Mouse (Mus musculus): Measurements from ENCODE around the gene Dnajc4.
"Not testable (repeated sequence)": the region's sequence is repeated elsewhere in the genome, so short reads cannot be mapped to it uniquely, and the experiment has no call there.

Dnajc4 gene

DNA sequence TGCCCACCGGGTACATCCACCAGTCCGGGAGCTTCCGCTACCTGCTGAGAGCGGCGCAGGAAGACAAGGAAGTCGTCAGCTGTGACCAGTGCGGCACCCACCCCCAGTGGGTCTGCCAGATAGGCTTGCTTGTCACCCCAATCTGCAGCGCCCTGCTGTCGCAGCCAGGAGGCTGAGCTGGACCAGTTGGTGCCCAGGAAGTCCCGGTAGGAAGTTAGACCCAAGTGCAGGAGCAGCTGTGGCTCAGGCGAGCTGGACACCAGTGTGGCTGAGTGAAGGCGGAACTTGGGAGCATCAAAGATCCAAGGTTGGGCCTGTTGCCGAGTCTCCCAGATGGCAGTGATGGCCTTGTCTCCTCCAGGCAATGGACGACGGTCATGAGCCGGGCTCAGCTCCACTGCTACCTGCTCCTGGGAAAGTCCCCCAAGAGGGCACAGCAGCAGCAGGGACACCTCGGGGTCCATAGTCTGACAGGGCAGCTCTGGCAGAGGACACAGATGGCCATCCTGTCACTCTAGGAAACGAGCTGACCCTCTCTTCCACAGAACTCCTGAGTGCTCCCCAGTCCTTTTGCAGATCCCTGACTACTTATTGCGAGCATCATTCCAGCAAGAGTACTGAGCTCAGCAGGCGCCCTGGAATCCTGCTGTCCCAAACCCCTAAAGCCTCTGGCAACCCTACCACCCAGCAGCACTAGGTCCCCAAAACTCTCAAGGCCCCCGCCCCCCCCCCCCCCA lies 3.1 kb upstream of the Dnajc4 start:
- DNase-seq (ENCODE audit: low read depth in 2 of 2, low spot score in 2 of 2): no peak

DNA sequence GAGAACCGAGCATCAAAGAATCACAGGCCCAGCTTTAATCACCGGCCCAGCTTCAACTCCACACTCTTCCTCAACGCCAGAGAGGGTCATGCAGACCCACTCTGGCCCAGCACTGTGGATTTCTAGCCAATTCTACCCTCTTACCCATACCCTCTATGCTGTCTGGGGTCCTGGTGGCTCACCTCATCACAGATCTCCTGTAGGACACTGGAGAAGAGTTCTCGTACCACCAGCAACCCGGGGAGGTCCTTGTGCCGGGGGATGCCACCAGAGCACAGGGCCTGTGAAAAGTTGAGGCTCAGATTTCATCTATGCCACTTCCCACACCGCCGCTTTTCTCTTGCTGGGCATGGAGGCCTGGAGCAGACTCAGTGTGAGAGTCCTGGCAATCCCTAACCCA lies 2.1 kb upstream of the Dnajc4 start:
- no peak for DNase-seq (ENCODE audit: low read depth in 2 of 2, low spot score in 2 of 2)

DNA sequence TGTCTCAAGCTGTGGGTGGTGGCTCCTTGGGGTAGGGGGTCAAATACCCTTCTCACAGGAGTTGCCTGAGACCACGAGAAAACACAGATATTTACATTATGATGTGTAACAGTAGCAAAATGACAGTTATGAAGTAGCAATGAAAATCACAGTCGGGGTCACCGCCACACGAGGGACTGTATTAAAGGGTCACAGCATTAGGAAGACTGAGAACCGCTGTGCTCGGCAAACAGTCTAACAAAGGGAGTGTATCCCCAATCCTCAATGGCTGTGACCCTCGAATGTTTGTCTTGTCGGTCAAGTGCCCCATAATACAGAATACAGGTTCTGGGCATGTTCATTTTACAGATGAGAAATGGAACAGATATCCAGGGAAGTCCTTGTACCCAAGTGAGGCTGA lies 1.6 kb upstream of the Dnajc4 start:
- no peak for DNase-seq (ENCODE audit: low read depth in 2 of 2, low spot score in 2 of 2)

DNA sequence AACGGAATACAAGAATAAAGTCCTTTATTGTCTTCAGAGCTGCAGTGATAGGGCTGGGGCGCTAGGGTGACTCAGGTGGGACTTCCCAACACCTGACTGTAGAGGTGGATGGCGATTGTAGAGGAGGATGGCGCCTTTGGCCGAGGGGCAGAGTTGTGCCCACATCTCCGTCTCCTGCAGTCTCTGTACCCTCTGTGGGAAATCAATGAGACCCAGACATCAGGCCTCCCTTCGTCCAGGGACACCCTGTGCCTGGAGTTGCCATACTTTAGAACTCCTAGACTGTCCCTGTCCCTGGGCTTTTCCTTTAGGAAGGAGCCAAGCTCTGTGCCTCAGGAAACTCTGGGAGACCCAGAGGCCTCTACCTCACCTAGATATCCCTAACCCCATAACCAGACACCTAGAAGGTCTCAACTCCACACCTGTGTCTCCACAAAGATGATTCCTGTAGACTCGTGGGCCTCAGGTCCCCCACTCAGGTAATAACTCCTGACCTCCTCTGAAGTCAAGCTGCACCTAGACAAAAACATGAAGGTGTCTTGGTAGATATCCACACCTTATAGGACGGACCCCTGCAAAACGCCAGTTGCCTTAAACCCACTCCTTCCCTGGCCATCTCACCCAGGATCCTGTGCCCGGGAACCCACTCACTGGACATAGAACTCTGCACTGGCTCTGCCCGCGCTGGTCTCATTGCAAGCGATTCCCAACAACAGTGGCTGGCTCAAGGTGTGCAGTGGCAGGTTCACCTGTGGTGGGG lies 819 bp upstream of the Dnajc4 start:
- DNase-seq (ENCODE audit: low read depth in 2 of 2, low spot score in 2 of 2): no peak

DNA sequence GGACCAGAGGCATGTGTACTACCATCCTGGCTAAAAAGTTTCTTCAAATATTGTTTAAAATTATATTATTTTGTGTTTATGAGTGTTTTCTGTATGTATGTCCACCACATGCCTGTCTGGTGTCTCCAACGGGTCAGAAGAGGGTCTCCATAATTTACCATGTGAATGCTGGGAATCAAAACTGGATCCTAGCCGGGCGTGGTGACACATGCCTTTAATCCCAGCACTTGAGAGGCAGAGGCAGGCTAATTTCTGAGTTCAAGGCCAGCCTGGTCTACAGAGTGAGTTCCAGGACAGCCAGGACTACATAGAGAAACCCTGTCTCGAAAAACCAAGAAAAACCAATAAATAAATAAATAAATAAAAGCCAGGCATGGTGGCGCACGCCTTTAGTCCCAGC lies 1.2 kb downstream of the Dnajc4 start:
- DNase-seq (ENCODE audit: low read depth in 2 of 2, low spot score in 2 of 2): not testable (repeated sequence)

DNA sequence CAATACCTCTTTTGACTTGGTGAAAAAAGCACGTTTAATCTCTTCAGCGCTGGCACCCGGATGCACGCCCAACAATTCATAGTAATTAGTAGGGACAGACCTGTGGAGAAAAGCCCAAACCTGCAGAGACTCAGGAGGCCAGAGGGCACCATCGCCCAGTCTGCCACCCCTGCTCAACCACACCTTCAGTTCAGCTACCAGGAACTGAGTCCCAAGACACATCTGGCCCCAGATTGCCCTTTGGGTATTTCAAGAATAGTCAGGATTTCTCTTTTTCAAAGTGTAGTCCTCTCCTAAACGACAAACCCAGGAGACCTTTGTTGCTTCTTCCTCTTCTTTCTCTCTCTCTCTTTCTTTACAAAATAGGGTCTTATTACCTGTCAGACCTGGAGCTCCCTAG lies 1.7 kb downstream of the Dnajc4 start:
- DNase-seq (ENCODE audit: low read depth in 2 of 2, low spot score in 2 of 2): no peak

DNA sequence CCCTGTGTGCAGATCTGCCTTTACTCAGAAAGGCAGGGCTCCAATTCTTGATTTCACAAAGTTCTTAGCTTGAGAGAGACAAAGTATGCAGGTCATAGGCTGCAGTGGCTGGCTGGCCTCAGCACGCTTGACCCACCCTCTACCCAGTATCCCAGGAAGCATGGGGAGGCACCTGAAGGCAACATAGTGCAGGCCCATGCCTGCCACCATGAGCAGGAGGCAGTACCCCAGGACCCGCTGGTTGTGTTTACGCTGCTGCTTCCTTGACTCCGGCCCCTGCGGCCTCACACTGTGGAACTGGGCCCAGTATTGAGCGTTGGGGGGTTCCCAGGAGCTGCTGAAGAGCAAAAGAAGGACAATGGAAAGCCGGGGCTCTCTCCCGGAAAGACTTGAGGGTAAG lies 3.1 kb downstream of the Dnajc4 start:
- no peak for DNase-seq (ENCODE audit: low read depth in 2 of 2, low spot score in 2 of 2)

DNA sequence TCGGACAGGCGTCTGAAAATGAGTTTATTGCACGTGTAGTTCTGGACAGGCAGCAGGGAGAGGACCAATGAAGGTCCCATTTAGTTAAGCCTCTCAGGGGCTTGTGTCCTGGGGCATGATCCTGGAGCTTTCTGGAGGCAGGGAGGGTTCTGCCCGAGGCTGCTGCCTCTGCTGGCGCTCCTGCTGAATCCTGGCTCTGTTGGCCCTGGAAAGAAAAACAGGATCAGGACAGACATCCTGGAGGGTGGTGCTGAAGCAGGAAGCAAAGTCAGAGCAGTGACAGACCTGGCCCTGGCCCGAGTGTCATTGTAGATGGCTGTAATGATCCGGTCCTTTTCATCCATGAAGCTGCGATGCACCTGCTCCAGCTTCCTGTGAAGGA lies 4.5 kb downstream of the Dnajc4 start:
- no peak for DNase-seq (ENCODE audit: low read depth in 2 of 2, low spot score in 2 of 2)

DNA sequence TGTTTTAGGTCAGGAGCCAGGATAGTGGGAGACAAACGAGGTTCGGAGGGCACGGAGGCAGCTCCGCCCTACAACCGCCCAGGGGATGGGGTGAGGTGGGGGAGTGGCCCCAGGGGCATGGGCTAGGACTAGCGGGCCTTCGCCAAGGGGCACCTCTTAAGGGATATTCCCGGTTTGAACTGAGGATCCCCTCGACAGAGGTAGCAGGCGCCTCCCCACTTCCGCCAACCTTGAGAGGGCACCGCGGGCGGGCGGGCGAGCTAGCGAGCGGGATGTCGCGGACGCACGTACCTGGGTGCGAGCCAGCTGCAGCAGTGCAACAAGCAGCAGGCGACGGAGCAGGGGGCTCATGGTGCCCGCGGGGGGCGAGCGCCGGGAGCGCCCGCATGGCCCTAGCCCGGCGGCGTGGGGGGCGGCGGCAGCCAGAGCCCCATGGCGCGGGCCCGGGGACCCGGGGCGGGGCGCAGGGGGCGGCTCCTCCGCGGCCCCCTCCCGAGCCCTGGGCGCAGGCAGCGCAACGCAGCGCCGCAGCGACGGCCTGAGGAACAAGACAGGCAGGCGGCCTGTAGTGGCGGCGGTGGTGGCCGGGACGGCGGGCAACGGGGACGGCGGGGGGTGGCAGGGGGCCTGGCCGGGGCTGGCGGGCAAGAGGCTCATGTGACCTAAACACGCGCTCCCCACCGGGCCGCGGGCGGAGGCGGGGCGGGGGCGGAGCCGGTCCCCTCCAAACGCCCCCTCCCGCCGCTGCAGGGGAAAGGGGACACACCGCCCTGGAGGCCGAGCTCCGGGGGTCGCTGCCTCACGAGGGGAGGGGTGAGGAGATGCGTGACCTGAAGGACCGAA lies 5.1 kb downstream of the Dnajc4 start, which contains the start of gene Vegfb:
Vegfb (minus strand) TSS at position 591 of the 843 bp plus-strand sequence.
- DNase-seq (ENCODE audit: low read depth in 2 of 2, low spot score in 2 of 2): peak in 1 of 2 experiments; percentile 44

DNA sequence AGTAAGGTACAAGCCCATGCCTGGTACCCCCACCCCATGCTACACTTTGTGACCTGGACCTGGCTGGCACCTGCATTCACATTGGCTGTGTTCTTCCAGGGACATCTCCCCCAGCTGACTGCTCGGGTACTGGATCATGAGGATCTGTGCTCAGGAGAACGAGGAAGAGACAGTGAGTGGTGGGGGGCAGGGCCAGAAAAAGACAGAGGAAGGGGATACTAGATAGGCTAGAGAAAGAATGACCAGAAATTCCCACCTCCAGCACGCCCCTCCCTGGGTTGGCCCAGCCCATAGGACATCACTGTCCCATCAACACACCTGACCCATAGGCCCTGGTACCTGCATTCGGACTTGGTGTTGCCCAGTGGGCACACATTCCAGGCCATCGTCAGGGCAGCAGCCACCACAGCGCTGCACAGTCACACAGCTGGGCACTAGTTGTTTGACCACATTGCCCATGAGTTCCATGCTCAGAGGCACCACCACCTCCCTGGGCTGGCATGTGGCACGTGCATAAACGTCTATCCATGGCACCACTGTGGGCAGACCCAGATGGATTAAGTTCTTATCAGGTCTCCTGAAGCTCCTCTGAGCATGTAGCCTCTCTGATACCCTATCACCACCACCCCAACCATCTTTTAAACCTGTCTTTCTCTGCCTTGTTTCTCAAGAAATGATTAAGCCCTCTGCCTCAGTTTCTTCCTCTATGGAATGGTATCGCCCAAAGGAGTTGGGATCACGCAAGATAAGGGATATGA lies 6.2 kb downstream of the Dnajc4 start:
- no peak for DNase-seq (ENCODE audit: low read depth in 2 of 2, low spot score in 2 of 2)

DNA sequence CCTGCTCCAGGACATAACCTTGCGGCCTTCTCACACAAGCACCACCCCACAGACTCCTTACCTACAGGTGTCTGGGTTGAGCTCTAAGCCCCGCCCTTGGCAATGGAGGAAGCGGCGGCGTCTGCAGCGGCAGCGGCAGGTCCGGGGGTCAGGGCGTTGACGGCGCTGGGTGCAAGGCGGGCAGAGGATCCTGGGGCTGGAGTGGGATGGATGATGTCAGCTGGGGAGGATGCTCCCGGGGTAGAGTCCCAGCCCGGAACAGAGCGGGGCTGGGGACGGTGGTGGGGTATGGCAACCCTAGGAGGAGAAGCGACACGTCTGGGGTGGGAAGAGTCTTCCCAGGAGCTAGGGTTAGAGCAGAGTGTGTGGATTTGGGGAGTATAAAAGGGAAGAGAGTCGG lies 7.1 kb downstream of the Dnajc4 start:
- DNase-seq (ENCODE audit: low read depth in 2 of 2, low spot score in 2 of 2): no peak

DNA sequence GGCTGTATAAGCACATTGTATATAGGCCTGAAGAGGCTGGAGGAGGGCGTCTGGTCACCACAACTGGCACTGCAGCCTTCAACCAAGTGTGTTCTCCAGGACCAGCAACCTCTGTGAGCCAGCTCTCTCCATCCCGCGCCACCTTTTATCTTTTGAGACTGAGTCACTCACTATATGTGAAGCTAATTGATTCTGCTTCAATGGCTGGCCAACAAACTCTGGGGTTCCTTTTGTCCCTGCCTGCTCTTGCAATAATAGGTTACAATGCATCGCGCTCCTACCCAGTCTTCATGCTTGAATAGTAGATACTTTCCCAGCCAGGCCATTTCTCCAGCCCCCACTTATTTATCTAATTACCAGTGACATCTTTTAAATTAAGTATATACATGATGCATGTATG lies 8.8 kb downstream of the Dnajc4 start:
- DNase-seq (ENCODE audit: low read depth in 2 of 2, low spot score in 2 of 2): no peak

DNA sequence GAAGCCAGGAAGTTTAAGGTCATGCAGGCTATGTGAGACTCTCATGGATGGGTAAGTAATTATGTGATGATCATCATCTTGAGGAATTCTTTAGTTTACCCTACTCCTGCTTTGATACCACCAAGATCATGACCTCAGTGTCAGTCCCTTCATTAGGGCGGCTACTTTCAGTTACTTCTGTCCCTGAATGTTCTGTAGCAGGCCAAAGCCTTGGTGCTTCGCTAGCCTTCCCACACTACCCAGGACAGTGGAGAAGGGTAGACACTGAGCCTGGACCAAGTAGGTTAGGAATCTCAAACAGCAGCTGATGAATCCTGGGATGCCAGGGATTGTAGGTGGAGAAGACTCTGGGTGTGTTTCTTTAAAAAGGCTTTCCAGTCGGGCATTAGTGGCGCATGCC lies 10.9 kb downstream of the Dnajc4 start:
- no peak for DNase-seq (ENCODE audit: low read depth in 2 of 2, low spot score in 2 of 2)

DNA sequence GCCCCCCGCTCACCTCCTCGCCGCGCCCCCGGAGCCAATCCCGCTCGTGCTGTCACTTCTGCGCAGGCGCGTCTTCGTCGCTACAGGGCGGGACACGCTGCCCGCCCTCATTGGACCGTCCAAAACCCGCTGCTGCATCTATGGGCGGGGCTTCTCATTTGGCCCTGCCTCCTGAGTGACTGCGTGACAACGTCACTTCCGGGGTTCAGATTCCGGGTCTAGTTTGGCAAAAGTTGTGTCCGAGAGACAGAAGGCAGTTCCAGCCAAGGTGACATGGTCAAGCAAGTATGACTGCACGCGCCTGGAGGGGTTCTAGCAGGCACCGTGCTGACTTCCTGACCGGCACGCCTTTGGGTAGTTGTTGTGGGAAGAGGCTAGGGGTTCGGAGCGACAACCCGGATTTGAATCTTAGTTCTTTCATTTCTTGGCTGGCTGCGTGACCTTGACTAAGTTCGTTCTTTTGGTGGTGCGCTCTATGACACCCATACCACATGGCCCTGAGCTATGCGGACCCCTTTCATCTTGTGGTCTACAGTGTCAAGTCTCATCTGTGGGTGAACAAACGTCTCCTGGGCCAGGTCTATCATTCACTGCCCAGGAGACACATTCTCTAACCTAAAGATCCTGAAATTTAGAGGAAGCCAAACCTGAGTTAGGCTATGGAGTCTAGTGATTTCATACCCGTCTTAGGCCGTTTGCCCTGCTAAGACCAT lies 11.8 kb downstream of the Dnajc4 start, which contains the start of gene Fkbp2:
Fkbp2 (minus strand) TSS at position 121 of the 713 bp plus-strand sequence.
- peak; percentile 98 for DNase-seq (ENCODE audit: low read depth in 2 of 2, low spot score in 2 of 2)

DNA sequence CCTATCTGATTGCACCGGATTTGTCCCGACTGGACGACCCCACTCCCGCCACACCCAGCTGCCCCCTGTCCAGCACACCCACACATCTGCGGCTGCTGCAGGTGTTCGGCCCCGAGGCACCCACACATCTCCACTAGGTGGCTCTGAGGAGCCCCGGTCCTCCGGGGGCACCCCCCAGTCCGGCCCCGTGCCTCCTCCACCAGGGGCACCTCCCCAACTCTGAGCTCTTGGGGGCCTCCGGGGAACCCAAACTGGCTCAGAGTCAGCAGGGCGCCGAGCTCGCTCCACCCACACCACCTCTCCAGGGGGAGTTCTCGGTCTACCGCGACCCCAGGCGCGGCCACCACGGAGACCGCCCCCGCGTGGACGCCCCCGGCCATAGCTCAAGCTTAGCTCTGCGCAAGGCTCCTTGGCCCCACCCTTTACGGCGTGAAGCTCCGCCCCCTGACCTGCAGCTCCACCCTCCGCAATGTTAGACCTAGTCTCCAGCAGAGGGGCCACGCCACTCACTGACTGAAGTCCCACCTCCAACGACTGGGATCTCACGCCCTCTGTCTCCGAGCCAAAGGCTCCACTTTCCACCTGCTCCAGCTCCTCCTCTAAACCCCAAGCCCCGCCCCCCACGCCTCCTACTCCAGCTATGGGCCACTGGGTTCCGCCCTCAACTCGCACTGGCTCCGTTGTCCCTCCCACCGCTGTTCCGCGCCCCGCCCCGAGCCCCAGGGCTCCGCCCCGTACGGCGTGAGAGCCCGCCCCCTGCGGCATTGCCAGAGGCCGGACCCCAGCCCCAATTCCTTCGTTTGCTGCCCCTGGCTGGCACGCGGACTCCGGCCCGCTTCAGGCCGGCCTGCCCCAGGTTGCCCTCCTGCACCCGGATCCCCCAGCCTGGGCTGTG lies 12.6 kb downstream of the Dnajc4 start:
- DNase-seq (ENCODE audit: low read depth in 2 of 2, low spot score in 2 of 2): peak; percentile 99 to 100

DNA sequence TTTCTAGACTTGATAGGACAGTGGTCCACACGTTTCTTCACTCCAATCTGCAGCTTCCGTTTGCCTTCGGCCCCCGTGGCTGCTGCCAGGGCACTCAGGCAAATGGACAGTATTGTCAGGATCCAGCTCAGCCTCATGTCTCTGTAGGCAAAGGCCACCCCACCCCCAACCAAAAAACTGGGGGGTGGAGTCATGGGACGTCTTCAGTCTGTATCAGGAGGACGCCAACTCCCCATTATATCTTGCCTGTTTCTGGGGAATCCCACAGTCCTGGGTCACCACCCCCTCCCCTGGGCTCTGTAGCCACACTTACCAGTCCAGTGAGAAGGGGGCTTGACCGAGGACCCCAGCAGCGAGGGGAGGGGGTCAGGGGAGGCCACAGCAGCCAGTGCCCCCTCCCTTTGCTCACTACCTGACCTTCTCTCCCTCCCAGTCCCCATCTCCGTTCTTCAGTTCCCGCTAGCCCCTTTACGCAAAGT lies 13.3 kb downstream of the Dnajc4 start:
- no peak for DNase-seq (ENCODE audit: low read depth in 2 of 2, low spot score in 2 of 2)

DNA sequence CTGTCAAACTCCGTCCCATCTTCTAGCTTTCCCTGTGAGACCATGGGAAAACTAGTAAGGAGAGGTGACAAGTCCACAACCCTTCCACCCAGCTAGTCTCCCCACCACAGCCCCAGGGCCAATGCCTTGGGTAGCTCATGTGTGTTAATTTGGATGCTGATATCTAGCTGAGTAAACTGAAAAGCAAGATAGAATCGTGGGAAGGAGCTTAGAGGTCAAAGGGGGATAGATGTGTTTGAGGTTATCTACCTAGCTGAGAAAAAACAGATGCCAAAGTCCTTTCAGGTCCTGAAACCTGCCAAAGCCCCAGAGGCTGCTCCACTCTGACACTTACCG lies 13.8 kb downstream of the Dnajc4 start:
- DNase-seq (ENCODE audit: low read depth in 2 of 2, low spot score in 2 of 2): no peak

DNA sequence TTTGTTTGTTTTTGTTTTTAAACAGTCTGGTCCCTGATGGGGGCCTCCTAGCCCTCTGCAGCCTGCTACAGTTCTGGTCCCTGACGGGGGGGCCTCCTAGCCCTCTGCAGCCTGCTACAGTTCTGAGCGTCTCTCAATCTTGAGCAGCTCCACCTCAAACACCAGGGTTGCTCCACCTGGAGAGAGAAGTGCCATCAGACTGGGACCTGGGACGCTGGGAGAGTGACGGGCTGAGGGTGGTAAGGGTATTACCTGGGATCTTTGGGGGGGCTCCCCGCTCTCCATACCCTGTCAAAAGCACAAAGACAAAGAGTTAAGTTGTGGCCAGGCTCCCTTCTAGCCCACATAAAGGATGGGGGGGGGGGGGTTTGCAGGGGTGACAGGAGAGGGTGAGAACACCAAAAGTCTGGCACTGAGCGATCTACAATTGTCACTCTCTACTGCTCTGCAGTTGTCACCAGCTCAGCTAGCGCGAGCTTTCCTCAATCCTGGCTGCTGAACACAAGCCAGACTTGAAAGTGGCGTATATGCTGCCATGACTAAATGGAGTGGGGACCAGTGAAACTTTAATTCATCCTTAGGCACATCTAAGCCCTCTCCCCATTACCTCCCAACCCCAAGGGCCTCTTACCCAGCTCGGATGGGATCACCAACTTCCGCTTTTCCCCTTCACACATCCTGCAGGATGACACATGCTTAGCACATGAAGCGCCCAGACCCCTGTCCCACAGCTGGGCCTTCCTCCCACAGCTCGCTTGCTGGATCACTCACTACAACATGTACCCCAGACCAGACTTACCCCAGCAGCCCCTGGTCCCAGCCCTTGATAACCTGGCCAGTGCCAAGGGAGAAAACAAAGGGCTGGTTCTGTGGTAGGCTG lies 14.4 kb downstream of the Dnajc4 start:
- no peak for DNase-seq (ENCODE audit: low read depth in 2 of 2, low spot score in 2 of 2)

All from CD8-positive naive resting alpha-beta T cell, adult 2 months (primary cell).